Mouse (Mus musculus): ENCODE measurements around the gene Pde6h. TPM values are rescaled to one million over a fixed set of nuclear protein-coding genes. Genes with fewer than 3 reads are reported as not detected.

The Pde6h gene
- total RNA-seq (2023) = 0.16 TPM in 1 of 2 replicates, not detected in the other

GRCm38 (mm10) chr6:136923532-136923931 lies at the start of gene Pde6h:
TSS of gene Pde6h (plus strand) at chr6:136923832.

GRCm38 (mm10) chr6:136875670-136876069 lies 48.0 kb upstream of the Pde6h start, which contains the start of gene Mgp:
TSS of gene Mgp (minus strand) at chr6:136875823.

GRCm38 (mm10) chr6:136922080-136922479 lies 1.6 kb upstream of the Pde6h start, which contains the start of gene Erp27:
TSS of gene Erp27 (minus strand) at chr6:136922180.

DNA sequence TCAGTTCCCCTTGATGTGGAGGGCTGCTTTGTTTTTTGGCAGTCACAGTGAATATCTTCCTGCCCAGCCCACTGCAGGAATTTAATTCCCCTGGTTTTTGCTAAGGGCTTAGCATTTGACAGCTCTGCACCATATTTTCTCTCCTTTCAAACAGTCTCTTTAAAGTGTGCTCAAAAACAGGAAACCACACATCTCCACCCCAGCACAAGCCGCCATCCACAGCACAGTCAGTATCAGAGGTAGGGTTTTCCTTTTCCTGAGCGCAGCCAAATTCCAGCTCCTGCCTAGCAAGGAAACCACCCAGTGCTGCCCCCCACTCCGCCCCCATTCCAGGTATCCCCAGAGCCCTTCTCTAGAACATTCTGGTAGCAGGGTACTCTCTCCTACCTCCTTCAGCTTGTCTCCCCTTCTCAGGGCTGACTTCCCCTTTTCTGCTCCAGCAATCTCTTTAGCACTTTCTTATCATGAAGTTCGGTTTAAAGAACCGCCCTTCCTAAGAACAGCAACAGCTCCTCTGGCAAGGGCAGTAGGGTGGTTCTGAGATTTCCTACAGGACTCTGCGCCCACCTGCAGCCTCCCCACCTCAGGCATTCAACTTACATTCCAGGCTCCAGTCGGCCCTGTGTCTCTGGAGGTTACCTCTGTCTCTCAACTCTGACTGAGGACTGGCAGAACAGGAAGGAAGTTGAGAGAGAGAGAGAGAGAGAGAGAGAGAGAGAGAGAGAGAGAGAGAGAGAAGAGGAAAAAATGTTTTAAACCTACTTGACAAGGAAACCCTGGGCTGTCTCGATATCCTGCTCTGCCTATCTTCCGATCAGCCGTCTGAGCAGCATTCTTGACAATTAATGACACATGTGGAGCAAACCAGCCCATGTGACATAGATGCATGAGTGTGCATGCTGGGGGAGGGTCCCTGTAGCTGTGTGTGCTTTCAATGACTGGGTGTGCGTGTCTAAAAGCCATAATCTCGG lies 17.7 kb downstream of the Pde6h start, which contains the start of gene Arhgdib:
Gene Arhgdib, minus strand, starts transcription at position 849 of the 971 bp plus-strand sequence.

Other genes starting within 250 kb of the Pde6h start
- 0.35 and 0.59 TPM in 2 replicates for gene Gucy2c, start 142.1 kb upstream of the Pde6h start, total RNA-seq (2023)
- gene Hist4h4, start 119.4 kb upstream of the Pde6h start, total RNA-seq (2023) = 38.7 and 48.1 TPM in 2 replicates
- 82.0 and 84.1 TPM in 2 replicates for gene H2afj, start 115.6 kb upstream of the Pde6h start, total RNA-seq (2023)
- 2.2 and 4.9 TPM in 2 replicates for gene BC049715, start 96.2 kb upstream of the Pde6h start, total RNA-seq (2023)
- gene Wbp11, start 95.6 kb upstream of the Pde6h start, total RNA-seq (2023) = 115 and 147 TPM in 2 replicates
- not detected in 2 replicates for gene Smco3, start 88.4 kb upstream of the Pde6h start, total RNA-seq (2023)
- gene Art4, start 66.1 kb upstream of the Pde6h start, total RNA-seq (2023) = not detected in 2 replicates
- not detected in 2 replicates for gene Mgp, start 48.0 kb upstream of the Pde6h start, total RNA-seq (2023)
- gene Erp27, start 1.7 kb upstream of the Pde6h start, total RNA-seq (2023) = 2.9 and 6.6 TPM in 2 replicates
- gene Arhgdib, start 18.1 kb downstream of the Pde6h start, total RNA-seq (2023) = 1,661 and 2,140 TPM in 2 replicates
- 0.16 TPM in 1 of 2 replicates, not detected in the other for gene Rerg, start 246.7 kb downstream of the Pde6h start, total RNA-seq (2023)

Data from neutrophil, adult 65 days (primary cell).